Mouse (Mus musculus) myocyte (in vitro differentiated cells): ENCODE measurements at regions not wholly inside any gene's neighbourhood (a gene's known extent, or its start where the extent isn't known, plus 50 kb on each side); places are given as distances from the start of the nearest gene placed in this dataset.

Experiments
- H3K27me3 ChIP-seq: one replicate; pipeline ENCODE4 v1.6.1; 2011; ENCODE audit not compliant: control insufficient read depth, insufficient read depth, insufficient read length
- H3K36me3 ChIP-seq: one replicate; pipeline ENCODE4 v1.6.1; 2011; ENCODE audit not compliant: control insufficient read depth, insufficient read depth
- H3K4me2 ChIP-seq: one replicate; pipeline ENCODE4 v1.6.1; 2011; ENCODE audit warnings: low read depth, control low read depth
- H3K4me3 ChIP-seq: one replicate; pipeline ENCODE4 v1.5.1; 2011; ENCODE audit warnings: mild to moderate bottlenecking, control low read depth, moderate library complexity
- H3K79me2 ChIP-seq: one replicate; pipeline ENCODE4 v1.6.1; 2011; ENCODE audit not compliant: control insufficient read depth, insufficient read depth
- H3ac ChIP-seq: one replicate; pipeline ENCODE4 v1.6.1; 2011; ENCODE audit not compliant: control insufficient read depth, insufficient read length
- CEBPB ChIP-seq: IDR thresholded peaks from 2 replicates; pipeline ENCODE4 v1.6.1; 2011; ENCODE audit warnings: mild to moderate bottlenecking, moderate library complexity; ENCODE audit not compliant: poor library complexity, insufficient read depth, severe bottlenecking
- E2F4 ChIP-seq: IDR thresholded peaks from one replicate; pipeline ENCODE4 v1.6.1; 2011; ENCODE audit warnings: mild to moderate bottlenecking, control low read depth, moderate library complexity; ENCODE audit not compliant: insufficient read depth
- MAX ChIP-seq: IDR thresholded peaks from one replicate; pipeline ENCODE4 v1.6.1; 2011; ENCODE audit warnings: low read depth, mild to moderate bottlenecking, control low read depth
- MYOD1 ChIP-seq, 3 experiments: IDR thresholded peaks; one replicate each; pipeline ENCODE4 v1.6.1; 2011; ENCODE audit warnings: control low read depth in 2 of 3, low read depth in 2 of 3, mild to moderate bottlenecking in 2 of 3, moderate library complexity in 1 of 3; ENCODE audit not compliant: insufficient read length in 2 of 3, control insufficient read depth in 1 of 3
- MYOG ChIP-seq, 3 experiments: IDR thresholded peaks; one replicate each; pipeline ENCODE4 v1.6.1; 2011; ENCODE audit warnings: control low read depth in 2 of 3, low read depth in 2 of 3, mild to moderate bottlenecking in 2 of 3; ENCODE audit not compliant: insufficient read length in 2 of 3, control insufficient read depth in 1 of 3, insufficient read depth in 1 of 3
- POLR2A ChIP-seq: IDR thresholded peaks from one replicate; pipeline ENCODE4 v1.6.1; 2011; ENCODE audit warnings: low read depth, mild to moderate bottlenecking, control low read depth, moderate library complexity; ENCODE audit not compliant: insufficient read length
- POLR2AphosphoS2 ChIP-seq: IDR thresholded peaks from one replicate; pipeline ENCODE4 v1.6.1; 2011; ENCODE audit warnings: low read depth, control low read depth; ENCODE audit not compliant: insufficient read length
- REST ChIP-seq: IDR thresholded peaks from one replicate; pipeline ENCODE4 v1.6.1; 2011; ENCODE audit warnings: mild to moderate bottlenecking, control low read depth, moderate library complexity; ENCODE audit not compliant: insufficient read depth, insufficient read length
- SRF ChIP-seq: IDR thresholded peaks from one replicate; pipeline ENCODE4 v1.6.1; 2011; ENCODE audit warnings: low read depth; ENCODE audit not compliant: control insufficient read depth, insufficient read length
- TCF12 ChIP-seq: IDR thresholded peaks from one replicate; pipeline ENCODE4 v1.6.1; 2011; ENCODE audit warnings: mild to moderate bottlenecking, control low read depth; ENCODE audit not compliant: poor library complexity, insufficient read depth, severe bottlenecking
- TCF3 ChIP-seq: IDR thresholded peaks from one replicate; pipeline ENCODE4 v1.6.1; 2011; ENCODE audit warnings: low read depth, control low read depth; ENCODE audit not compliant: insufficient read length
- USF1 ChIP-seq: IDR thresholded peaks from one replicate; pipeline ENCODE4 v1.6.1; 2011; ENCODE audit warnings: low read depth, mild to moderate bottlenecking, control low read depth, moderate library complexity

GRCm38 (mm10) chrX:143024325-143024971 is 57.9 kb upstream of the Ammecr1 start:
- Histone ChIP-seq H3K27me3 (no peaks in the 10 kb centered on the region), H3ac (no peak overlapping the region), H3K79me2 (no peaks in the 10 kb centered on the region), H3K4me3 (no peak overlapping the region), H3K4me2 (no peak overlapping the region), H3K36me3 (no peaks in the 10 kb centered on the region)
- TF ChIP-seq SRF (no peak), TCF12 (no peak), TCF3 (no peak), MYOG (IDR thresholded peaks at IDR 0.05; ENCODE audit: control insufficient read depth in 1 of 3, insufficient read depth in 1 of 3, insufficient read length in 2 of 3, low read depth in 2 of 3) (no peak), USF1 (no peak), E2F4 (no peak), POLR2A (no peak), CEBPB (no peak), REST (no peak)

GRCm38 (mm10) chrX:143030371-143031010 is 64.0 kb upstream of the Ammecr1 start:
- Histone ChIP-seq H3K36me3 (no peaks in the 10 kb centered on the region), H3K27me3 (no peaks in the 10 kb centered on the region), H3K79me2 (no peaks in the 10 kb centered on the region), H3K4me3 (no peak overlapping the region), H3K4me2 (no peak overlapping the region), H3ac (no peak overlapping the region)
- TF ChIP-seq E2F4 (no peak), MAX (no peak), MYOD1 (IDR thresholded peaks at IDR 0.05; ENCODE audit: control insufficient read depth in 1 of 3, insufficient read length in 2 of 3, low read depth in 2 of 3) (no peak), REST (no peak), SRF (no peak), TCF12 (no peak), POLR2AphosphoS2 (no peak), MYOG (IDR thresholded peaks at IDR 0.05; ENCODE audit: control insufficient read depth in 1 of 3, insufficient read depth in 1 of 3, insufficient read length in 2 of 3, low read depth in 2 of 3) (no peak), TCF3 (no peak), USF1 (no peak), POLR2A (no peak), CEBPB (no peak)

GRCm38 (mm10) chrX:143039878-143040277 is 59.5 kb upstream of the Rtl9 start:
- Histone ChIP-seq H3K36me3 (no peaks in the 10 kb centered on the region), H3K79me2 (no peaks in the 10 kb centered on the region), H3K4me2 (no peak overlapping the region), H3K27me3 (no peaks in the 10 kb centered on the region), H3ac (no peak overlapping the region), H3K4me3 (no peak overlapping the region)
- TF ChIP-seq MYOD1 (IDR thresholded peaks at IDR 0.05; ENCODE audit: control insufficient read depth in 1 of 3, insufficient read length in 2 of 3, low read depth in 2 of 3) (no peak), E2F4 (no peak), CEBPB (no peak), REST (no peak), SRF (no peak), USF1 (no peak), TCF3 (no peak), MAX (no peak), POLR2A (no peak), MYOG (IDR thresholded peaks at IDR 0.05; ENCODE audit: control insufficient read depth in 1 of 3, insufficient read depth in 1 of 3, insufficient read length in 2 of 3, low read depth in 2 of 3) (no peak), POLR2AphosphoS2 (no peak), TCF12 (no peak)

- no peak overlapping the region for H3ac ChIP-seq
- H3K36me3 ChIP-seq, result no peaks in the 10 kb centered on the region
- H3K4me3 ChIP-seq, result no peak overlapping the region
- H3K27me3 ChIP-seq, result no peaks in the 10 kb centered on the region
- H3K79me2 ChIP-seq, result no peaks in the 10 kb centered on the region
- TF ChIP-seq POLR2AphosphoS2 (no peak), REST (no peak), TCF3 (no peak), E2F4 (no peak), SRF (no peak)
- H3K4me2 ChIP-seq, result no peak overlapping the region
Measured at GRCm38 (mm10) chrX:143044296-143044695, 55.1 kb upstream of the Rtl9 start.

- Histone ChIP-seq H3K36me3 (no peaks in the 10 kb centered on the region), H3K79me2 (no peaks in the 10 kb centered on the region), H3K4me2 (peak overlapping the region; percentile 47), H3K27me3 (no peaks in the 10 kb centered on the region), H3K4me3 (no peak overlapping the region), H3ac (no peak overlapping the region)
- no peak for TF ChIP-seq POLR2AphosphoS2
- no peak for TF ChIP-seq USF1
- TF ChIP-seq REST, result no peak
- no peak for TF ChIP-seq E2F4
- TF ChIP-seq CEBPB, result peak; percentile 57; the same call in 1 of the 2 replicates
- TF ChIP-seq TCF3, result no peak
- TF ChIP-seq MYOD1 (IDR thresholded peaks at IDR 0.05; ENCODE audit: control insufficient read depth in 1 of 3, insufficient read length in 2 of 3, low read depth in 2 of 3), result peak in 1 of 3 experiments; percentile 6
- TF ChIP-seq TCF12, result no peak
- TF ChIP-seq MAX, result no peak
- no peak for TF ChIP-seq POLR2A
- peak in 1 of 3 experiments; percentile 64 for TF ChIP-seq MYOG (IDR thresholded peaks at IDR 0.05; ENCODE audit: control insufficient read depth in 1 of 3, insufficient read depth in 1 of 3, insufficient read length in 2 of 3, low read depth in 2 of 3)
- no peak for TF ChIP-seq SRF
Measured at GRCm38 (mm10) chrX:143046293-143046692, 53.1 kb upstream of the Rtl9 start.
